Mouse (Mus musculus) adrenal gland, adult 8-10 months (tissue): ENCODE results near the gene Zdhhc6. TPM values are rescaled to one million over a fixed set of nuclear protein-coding genes. Genes with fewer than 3 reads are reported as not detected.

Experiments used
- total RNA-seq, 4 experiments: library from RNA; stranded (reverse); gene quantifications; 2 replicates each; pipeline ENCODE4 v1.2.4; 2022

The Zdhhc6 gene
- total RNA-seq, 4 experiments from 2014 or later = 40.9 to 50.9 (median 45.1) TPM

Other genes starting within 250 kb of the Zdhhc6 start
- 100 to 1,000 TPM in 3 of 4 experiments, 10 to 100 TPM in 1; 77.4 to 450 (median 220) TPM for gene Gpam, start 188.8 kb downstream of the Zdhhc6 start, total RNA-seq
- under 1 TPM in 2 of 4 experiments, not detected in 2; 0.55 to 0.66 TPM for gene Tectb, start 135.3 kb downstream of the Zdhhc6 start, total RNA-seq
- not detected for gene Gucy2g, start 74.8 kb downstream of the Zdhhc6 start, total RNA-seq
- gene Acsl5, start 64.1 kb downstream of the Zdhhc6 start, total RNA-seq = 100 to 1,000 TPM in 1 of 4 experiments, 10 to 100 TPM in 3; 47.1 to 132 (median 70.1) TPM
- 10 to 100 TPM; 38.6 to 56.3 (median 41.6) TPM for gene Vti1a, start 263 bp upstream of the Zdhhc6 start, total RNA-seq